Mouse (Mus musculus) liver, adult 2 months (tissue): ENCODE results near the gene Insr. TPM values are rescaled to one million over a fixed set of nuclear protein-coding genes. Genes with fewer than 3 reads are reported as not detected.

Experiments
- DNase-seq: peaks from one replicate; pipeline ENCODE4 v3.0.0-alpha.2; 2011; ENCODE audit warnings: low read depth, low spot score; ENCODE audit errors: extremely low read depth
- H3K27ac ChIP-seq: fragments of 200-500 bp; replicated peaks from 2 replicates; pipeline ENCODE4 v1.5.1; 2012; ENCODE audit warnings: low read depth, mild to moderate bottlenecking, control low read depth, inconsistent platforms, low read length; ENCODE audit not compliant: insufficient read depth
- H3K27me3 ChIP-seq: fragments of 200-500 bp; 2 replicates; pipeline ENCODE4 v1.6.1; 2012; ENCODE audit warnings: mild to moderate bottlenecking, moderate library complexity, low read length, inconsistent platforms; ENCODE audit not compliant: control insufficient read depth, insufficient read depth
- H3K36me3 ChIP-seq: fragments of 200-500 bp; 2 replicates; pipeline ENCODE4 v1.6.1; 2012; ENCODE audit warnings: low read length, inconsistent platforms; ENCODE audit not compliant: control insufficient read depth, insufficient read depth
- H3K4me1 ChIP-seq: fragments of 200-500 bp; 2 replicates; pipeline ENCODE4 v1.6.1; 2011; ENCODE audit warnings: low read length; ENCODE audit not compliant: control insufficient read depth, insufficient read depth
- H3K4me3 ChIP-seq: fragments of 200-500 bp; 2 replicates; pipeline ENCODE4 v1.5.1; 2011; ENCODE audit warnings: low read depth, mild to moderate bottlenecking, control low read depth, low read length, moderate library complexity; ENCODE audit not compliant: insufficient read depth
- H3K79me2 ChIP-seq: fragments of 200-500 bp; 2 replicates; pipeline ENCODE4 v1.6.1; 2012; ENCODE audit warnings: inconsistent platforms, mild to moderate bottlenecking, low read length, moderate library complexity; ENCODE audit not compliant: control insufficient read depth, insufficient read depth
- H3K9ac ChIP-seq: fragments of 200-500 bp; 2 replicates; pipeline ENCODE4 v1.6.1; 2012; ENCODE audit warnings: low read depth, mild to moderate bottlenecking, control low read depth, inconsistent platforms, low read length
- CTCF ChIP-seq: fragments of 200-500 bp; IDR thresholded peaks from 2 replicates; pipeline ENCODE4 v1.5.1; 2011; ENCODE audit warnings: low read depth, low read length, control low read depth
- POLR2A ChIP-seq: fragments of 200-500 bp; IDR thresholded peaks from 2 replicates; pipeline ENCODE4 v1.6.1; 2011; ENCODE audit warnings: low read length, control low read depth; ENCODE audit not compliant: insufficient read depth; ENCODE audit errors: extremely low read depth
- WGBS: fragments of 180-500 bp; shearing (Covaris S2); methylation state at CpG from one replicate; pipeline ENCODE4 v1.1.7; 2018; 5-methylcytosine and 5-hydroxymethylcytosine counted together
- polyA plus RNA-seq: library from polyadenylated mRNA; depleted of rRNA; stranded (reverse); fragments of >200 nt; gene quantifications from 2 replicates; pipeline ENCODE4 v1.2.3, GENCODE M21; 2012
- total RNA-seq: library from RNA; depleted of rRNA; stranded (reverse); fragments of >200 nt; gene quantifications from 2 replicates; pipeline ENCODE4 v1.2.3, GENCODE M21; 2014

Insr gene
- total and polyA plus RNA-seq, 2 experiments, result 28.5 to 70.0 TPM

DNA sequence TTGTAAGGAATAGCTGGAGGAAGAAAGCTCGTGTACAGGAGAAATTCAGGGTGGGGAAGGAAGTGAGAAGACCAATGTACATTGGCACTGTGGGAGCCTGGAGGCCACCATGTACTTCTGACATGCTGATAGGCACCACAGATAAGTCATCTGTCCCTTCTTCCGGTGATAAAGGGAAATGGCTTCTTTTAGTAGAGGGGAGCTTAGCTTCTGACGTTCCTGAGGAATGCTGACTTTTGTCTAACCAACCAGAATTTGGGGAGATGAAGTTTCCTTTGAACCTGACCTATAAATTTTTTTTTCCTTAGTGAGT, 12.0 kb downstream of the Insr start:
- no peak for DNase-seq
- H3K36me3 ChIP-seq, result peaks cover 4% of the 10 kb centered on the region; the same call in 1 of the 2 replicates
- no peak overlapping the region for H3K27ac ChIP-seq
- H3K27me3 ChIP-seq, result no peaks in the 10 kb centered on the region
- H3K4me1 ChIP-seq, result peaks cover 21% of the 10 kb centered on the region
- H3K79me2 ChIP-seq, result peaks cover 56% of the 10 kb centered on the region
- H3K4me3 ChIP-seq, result no peak overlapping the region
- TF ChIP-seq CTCF (no peak), POLR2A (no peak)
- H3K9ac ChIP-seq, result no peak overlapping the region
- 82% methylated on average over 3 of the region's 3 CpGs for WGBS

DNA sequence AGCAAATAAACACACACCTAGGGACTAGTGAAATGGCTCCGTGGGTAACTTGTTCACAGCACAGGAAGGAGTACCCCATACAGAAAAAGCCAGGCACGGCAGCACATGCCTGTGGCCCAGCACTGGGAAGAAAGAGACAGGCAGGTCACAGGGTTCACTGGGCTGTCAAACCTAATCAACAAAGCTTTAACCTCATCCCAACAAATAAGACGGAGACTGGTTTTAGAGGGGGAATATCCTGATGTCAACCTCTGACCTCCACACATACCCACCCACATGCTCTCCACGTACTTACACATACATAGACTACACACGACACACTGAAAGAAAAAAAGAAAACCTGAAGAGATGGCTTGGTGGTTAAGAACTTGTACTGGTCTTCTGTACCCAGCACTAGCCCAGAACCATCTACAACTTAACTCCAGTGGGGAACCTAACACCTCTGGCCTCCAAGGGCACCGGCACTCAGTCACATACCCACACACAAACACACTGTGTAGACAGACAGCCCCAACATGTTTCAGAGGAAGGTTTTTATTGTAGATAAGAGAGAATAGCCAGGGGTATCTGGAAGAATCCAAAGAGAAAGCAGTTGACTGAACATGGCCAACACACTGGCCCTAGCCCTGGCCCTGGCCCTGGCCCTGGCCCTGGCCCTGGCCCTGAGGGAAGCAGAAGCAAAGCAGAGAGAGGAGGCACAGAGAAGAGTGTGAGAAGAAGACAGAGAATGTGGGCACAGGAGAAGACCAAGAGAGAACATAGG, 12.6 kb downstream of the Insr start:
- Histone ChIP-seq H3K36me3 (peaks cover 4% of the 10 kb centered on the region; the same call in 1 of the 2 replicates), H3K4me1 (peaks cover 24% of the 10 kb centered on the region), H3K27me3 (no peaks in the 10 kb centered on the region), H3K27ac (no peak overlapping the region), H3K9ac (no peak overlapping the region), H3K79me2 (peaks cover 57% of the 10 kb centered on the region), H3K4me3 (no peak overlapping the region)
- no peak for TF ChIP-seq POLR2A
- no peak for TF ChIP-seq CTCF
- WGBS, result 55% methylated on average over 6 of the region's 6 CpGs
- no peak for DNase-seq

DNA sequence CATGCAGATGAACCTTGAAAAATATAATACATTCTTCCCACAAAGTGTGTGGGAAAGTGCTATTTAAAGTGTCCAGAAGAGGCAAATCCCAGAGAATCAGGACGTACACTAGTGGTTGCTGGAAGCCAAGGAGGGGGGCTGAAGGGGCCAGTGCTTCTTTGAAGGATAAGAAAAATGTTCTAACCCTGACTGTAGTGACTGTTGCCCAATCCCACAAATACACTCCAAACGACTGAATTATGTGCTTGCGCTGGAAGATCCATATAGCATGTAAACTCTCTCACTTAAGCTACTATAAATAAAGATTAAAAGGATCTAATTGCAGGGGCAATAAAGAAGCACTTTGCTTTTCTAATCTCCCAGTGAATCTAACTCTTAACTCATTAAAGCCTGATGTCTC, 14.2 kb downstream of the Insr start:
- H3K79me2 ChIP-seq, result peaks cover 59% of the 10 kb centered on the region
- H3K27me3 ChIP-seq, result no peaks in the 10 kb centered on the region
- H3K4me1 ChIP-seq, result peaks cover 31% of the 10 kb centered on the region
- DNase-seq, result no peak
- peaks cover 4% of the 10 kb centered on the region; the same call in 1 of the 2 replicates for H3K36me3 ChIP-seq
- no peak overlapping the region for H3K4me3 ChIP-seq
- WGBS, result 68% methylated on average over 3 of the region's 3 CpGs
- no peak overlapping the region for H3K27ac ChIP-seq
- no peak overlapping the region for H3K9ac ChIP-seq
- TF ChIP-seq POLR2A (no peak), CTCF (no peak)

DNA sequence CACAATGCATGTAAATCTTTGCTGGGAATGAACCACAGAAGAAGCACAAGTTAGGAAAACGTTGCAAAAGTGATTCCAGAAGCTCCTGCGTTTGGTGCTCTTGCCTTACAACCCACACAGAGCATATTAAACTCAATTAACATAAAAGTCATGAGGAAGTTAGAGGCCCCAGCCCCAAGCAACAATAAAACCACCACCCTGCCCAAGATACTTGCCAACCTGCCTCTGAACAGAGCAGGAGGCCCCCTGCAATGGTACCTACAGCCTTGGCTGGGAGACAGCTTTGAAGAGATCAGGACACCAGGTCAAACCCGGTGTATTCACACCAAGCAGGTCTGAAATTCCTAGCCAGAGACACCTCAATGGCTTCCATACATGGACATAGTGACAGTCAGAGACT, 16.6 kb downstream of the Insr start:
- WGBS, result 43% methylated on average over 3 of the region's 3 CpGs
- Histone ChIP-seq H3K4me1 (peaks cover 35% of the 10 kb centered on the region), H3K9ac (no peak overlapping the region), H3K79me2 (peaks cover 57% of the 10 kb centered on the region), H3K27ac (peak overlapping the region; percentile 34; the same call in 1 of the 2 replicates), H3K27me3 (no peaks in the 10 kb centered on the region), H3K4me3 (no peak overlapping the region), H3K36me3 (peaks cover 17% of the 10 kb centered on the region)
- DNase-seq, result no peak
- TF ChIP-seq CTCF (no peak), POLR2A (no peak)

DNA sequence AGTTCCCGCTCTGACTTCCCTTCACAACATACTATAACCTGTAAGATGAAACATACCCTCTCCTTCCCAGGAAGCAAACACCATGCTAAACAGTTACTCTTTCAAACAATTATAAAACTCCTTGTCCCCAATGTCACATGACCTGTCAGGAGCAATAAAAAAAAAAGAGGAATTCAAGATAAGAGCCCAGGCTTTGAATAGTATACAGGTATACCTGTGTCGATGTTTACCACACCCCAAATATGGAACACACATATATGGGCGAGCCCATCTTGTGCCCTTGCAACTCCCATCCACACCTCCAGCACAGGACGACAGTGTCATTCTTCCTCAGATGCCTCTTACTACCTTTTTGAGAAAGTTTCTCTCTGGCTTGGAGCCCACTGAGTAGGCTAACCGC, 18.3 kb downstream of the Insr start:
- TF ChIP-seq POLR2A (no peak), CTCF (no peak)
- Histone ChIP-seq H3K4me1 (peaks cover 35% of the 10 kb centered on the region), H3K79me2 (peaks cover 44% of the 10 kb centered on the region), H3K9ac (no peak overlapping the region), H3K27ac (peak overlapping the region; percentile 70), H3K36me3 (peaks cover 20% of the 10 kb centered on the region), H3K27me3 (no peaks in the 10 kb centered on the region), H3K4me3 (no peak overlapping the region)
- no peak for DNase-seq
- 87% methylated on average over 5 of the region's 5 CpGs for WGBS

DNA sequence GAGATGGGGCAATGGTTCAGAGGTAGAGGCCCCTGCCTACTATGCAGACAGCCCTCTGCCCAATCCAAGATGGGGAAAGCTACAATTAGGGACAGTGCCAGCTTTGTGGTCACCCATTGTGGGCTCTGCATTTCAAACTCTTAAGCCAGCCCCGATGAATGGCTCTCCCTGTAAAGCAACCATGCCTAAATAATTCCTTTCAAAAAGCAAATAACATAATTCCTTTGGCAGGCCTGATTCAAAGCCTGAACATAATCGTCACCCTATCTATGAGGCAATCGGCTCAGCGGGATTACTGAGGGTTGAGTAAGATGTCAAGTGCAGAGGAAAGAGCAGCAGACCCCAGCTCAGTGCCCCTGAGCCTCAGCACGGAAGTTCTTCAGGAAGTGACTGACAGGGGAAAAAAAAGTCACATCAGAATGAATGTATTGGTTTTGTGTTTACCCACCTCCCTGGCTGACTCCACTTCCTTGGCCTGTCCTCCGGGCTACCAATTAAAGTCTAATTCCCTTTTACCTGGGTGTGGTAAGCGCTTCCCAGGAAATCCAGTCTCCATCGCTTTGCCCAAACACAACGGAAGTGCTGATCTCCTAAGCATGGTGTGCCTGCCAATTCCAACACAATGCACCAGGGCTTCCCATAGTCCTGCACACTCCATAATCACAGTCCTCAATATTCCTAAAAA, 19.1 kb downstream of the Insr start:
- peak; percentile 60 for DNase-seq
- Histone ChIP-seq H3K27me3 (no peaks in the 10 kb centered on the region), H3K4me3 (no peak overlapping the region), H3K79me2 (peaks cover 47% of the 10 kb centered on the region), H3K9ac (no peak overlapping the region), H3K4me1 (peaks cover 43% of the 10 kb centered on the region), H3K36me3 (peaks cover 20% of the 10 kb centered on the region), H3K27ac (peak overlapping the region; percentile 70)
- TF ChIP-seq CTCF (no peak), POLR2A (no peak)
- 21% methylated on average over 9 of the region's 9 CpGs for WGBS
